Mouse (Mus musculus) megakaryocyte, adult 5-6 weeks (primary cell): ENCODE data around the gene Scgb1b24. TPM values are rescaled to one million over a fixed set of nuclear protein-coding genes. Genes with fewer than 3 reads are reported as not detected.

Experiments
- ATAC-seq: 2 replicates; pipeline ENCODE4 v1.8.0; 2016; ENCODE audit warnings: mild to moderate bottlenecking, inconsistent platforms; ENCODE audit not compliant: poor library complexity, severe bottlenecking
- total RNA-seq, 2 experiments: library from RNA; stranded (forward) in 1 of 2; stranded (reverse) in 1 of 2; fragments of 153-499, 151-499 nt in 1 of 2; fragments of 221-1000, 200-1000 nt in 1 of 2; gene quantifications; 2 replicates each; pipeline versions ENCODE4 v1.2.3 to v1.2.4; 2015 to 2017

The Scgb1b24 gene
- total RNA-seq (2015): not detected in 2 replicates
- not detected in 2 replicates for total RNA-seq (2017)

DNA sequence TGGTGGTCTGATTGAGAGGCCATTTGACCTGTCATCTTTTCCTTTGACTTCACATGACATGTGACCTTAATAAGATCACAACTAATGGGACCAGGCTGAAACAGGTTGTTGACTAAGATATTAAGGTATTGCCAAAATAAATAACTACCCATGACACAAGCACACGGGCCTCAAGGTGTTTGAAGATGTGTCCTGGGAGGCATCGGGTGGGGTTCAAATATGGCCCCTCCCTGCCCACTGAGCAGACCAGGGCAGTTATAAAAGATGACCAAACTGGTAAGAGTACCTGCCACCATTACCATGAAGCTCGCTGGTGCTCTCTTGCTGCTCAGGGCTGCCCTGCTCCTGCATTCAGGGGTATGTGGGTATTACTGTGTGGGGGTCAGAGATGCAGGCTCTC is at the start of gene Scgb1b24:
TSS of gene Scgb1b24 (plus strand) at position 301 of the 400 bp plus-strand sequence.
- no peak for ATAC-seq

- ATAC-seq: no peak
Observed at GRCm38 (mm10) chr7:33739212-33739611, 4.4 kb upstream of the Scgb1b24 start, which contains the start of gene Scgb2b24. Scgb2b24 (minus strand) TSS chr7:33739312.

Other genes starting within 250 kb of the Scgb1b24 start
- not detected in 2 replicates for gene Scgb2b21, start 223.3 kb upstream of the Scgb1b24 start, total RNA-seq (2015)
- gene Scgb2b21, start 223.3 kb upstream of the Scgb1b24 start, total RNA-seq (2017): not detected in 2 replicates
- not detected in 2 replicates for gene Scgb2b24, start 4.5 kb upstream of the Scgb1b24 start, total RNA-seq (2015)
- not detected in 2 replicates for gene Scgb2b24, start 4.5 kb upstream of the Scgb1b24 start, total RNA-seq (2017)
- not detected in 2 replicates for gene Scgb2b26, start 201.2 kb downstream of the Scgb1b24 start, total RNA-seq (2015)
- gene Scgb2b26, start 201.2 kb downstream of the Scgb1b24 start, total RNA-seq (2017): not detected in 2 replicates